Mouse (Mus musculus): ENCODE measurements around the gene Il27ra.
A peak's percentile ranks its signal among the peaks of the same experiment; 100 is the strongest.

DNA sequence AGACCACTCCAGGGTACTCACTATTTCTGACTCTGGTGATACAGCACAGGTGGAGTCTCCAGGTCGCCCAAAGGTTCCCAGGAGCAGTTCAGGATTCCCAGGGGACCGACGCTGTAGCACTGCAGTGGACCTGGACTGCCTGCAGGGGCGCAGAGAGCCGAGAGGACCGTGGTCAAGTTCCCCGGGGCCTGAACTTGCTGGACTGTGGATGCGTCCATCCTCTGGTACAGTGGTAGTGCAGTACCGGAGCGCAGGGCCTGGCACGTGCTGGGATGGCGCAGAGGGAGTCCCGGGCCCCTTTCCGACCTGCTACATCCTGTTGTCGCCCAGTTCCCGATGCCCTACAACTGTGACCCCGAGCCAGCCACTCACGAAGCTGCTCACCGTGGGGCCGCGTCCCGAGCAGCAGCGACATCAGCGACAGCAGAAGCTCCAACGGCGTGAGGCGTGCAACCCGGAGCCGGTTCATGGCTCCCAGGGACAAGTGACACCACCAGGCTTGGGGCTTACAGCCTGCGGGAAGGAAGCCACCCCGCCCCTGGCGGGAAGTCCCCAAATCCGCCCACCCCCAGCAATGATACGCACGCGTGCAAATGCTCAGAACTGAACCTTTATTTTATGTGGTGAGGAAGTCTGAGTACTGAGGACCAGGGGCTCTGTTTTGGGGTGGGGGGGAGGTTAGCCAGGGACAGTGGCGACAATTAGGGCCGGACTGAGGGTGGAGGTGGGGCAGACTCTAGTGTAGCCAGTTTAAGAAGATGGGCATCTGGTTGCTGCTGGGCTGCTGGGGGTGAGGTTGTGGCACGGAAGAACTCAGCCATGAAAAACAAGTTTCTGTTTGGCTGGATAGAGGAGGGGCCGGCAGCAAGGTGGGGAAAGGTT lies at the start of gene Il27ra:
- TF ChIP-seq CTCF (IDR thresholded peaks at IDR 0.05) (peak; percentile 88), EP300 (IDR thresholded peaks at IDR 0.05; ENCODE audit: insufficient read depth, low read depth, low read length) (no peak)

All from heart, adult 2 months (tissue).